Mouse (Mus musculus) megakaryocyte-erythroid progenitor cell, adult 5-6 weeks (primary cell): ENCODE data around the gene Mup6. TPM values are rescaled to one million over a fixed set of nuclear protein-coding genes. Genes with fewer than 3 reads are reported as not detected.
A peak's percentile ranks its signal among the peaks of the same experiment; 100 is the strongest.
"Not testable (repeated sequence)": the region's sequence is repeated elsewhere in the genome, so short reads cannot be mapped to it uniquely, and the experiment has no call there.

Experiments
- ATAC-seq: replicated peaks from 2 replicates; pipeline ENCODE4 v1.8.0; 2016; ENCODE audit warnings: mild to moderate bottlenecking, inconsistent platforms; ENCODE audit not compliant: severe bottlenecking, poor library complexity, low FRiP score, low TSS enrichment
- total RNA-seq, 2 experiments: library from RNA; stranded (forward) in 1 of 2; stranded (reverse) in 1 of 2; fragments of 200-1000, 215-1000 nt in 1 of 2; fragments of >200 nt in 1 of 2; fragmentation: Nextera tagmentation in 1 of 2; gene quantifications; 2 replicates each; pipeline ENCODE4 v1.2.3; 2014 to 2017

Gene Mup6
- total RNA-seq (2014; fragmentation: Nextera tagmentation), result not detected in 2 replicates
- not detected in 2 replicates for total RNA-seq (2017)

DNA sequence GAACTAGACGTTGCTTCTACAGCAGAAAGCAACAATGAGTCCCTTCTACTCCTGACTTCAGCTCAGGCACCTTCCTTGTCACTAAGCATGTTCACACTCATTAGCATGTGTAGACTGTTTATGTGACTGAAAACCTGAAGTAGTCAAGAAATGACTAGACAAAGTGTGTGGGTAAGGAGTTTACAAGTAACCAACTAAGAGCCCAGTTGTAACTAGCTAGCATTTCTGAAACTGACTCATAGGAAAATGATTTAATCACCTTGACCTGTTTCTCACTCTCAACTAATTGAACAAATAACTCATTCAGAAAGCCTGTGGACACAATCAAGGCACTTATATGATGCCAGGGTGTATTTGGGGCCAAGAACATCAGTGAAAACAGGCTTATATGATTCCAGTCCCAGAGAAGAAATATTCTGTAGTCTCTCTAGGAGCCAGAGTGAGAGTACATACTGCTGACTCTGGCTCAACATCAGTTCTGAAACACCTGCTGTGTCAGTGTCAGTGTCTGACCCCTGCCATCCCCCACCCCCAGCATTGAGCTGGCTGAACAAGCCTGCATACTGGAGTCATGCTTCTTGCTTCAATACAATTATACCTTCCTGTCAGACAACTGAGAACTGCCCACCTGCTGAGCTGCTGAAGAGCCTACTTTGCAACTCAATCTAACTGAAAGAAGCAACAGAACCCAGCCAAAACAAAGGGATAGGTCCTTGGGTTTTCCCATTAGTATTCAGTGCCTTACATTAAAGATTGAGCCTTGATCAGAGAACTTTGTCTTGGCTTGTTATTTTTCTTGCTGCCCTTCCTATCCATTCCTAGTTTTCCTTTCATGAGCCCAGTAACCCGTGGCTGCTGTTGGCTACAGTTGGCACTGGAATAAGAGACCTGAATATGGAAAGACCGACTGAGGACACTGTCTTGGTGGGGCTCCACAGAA lies at the start of gene Mup6:
TSS of gene Mup6 (plus strand) at position 890 of the 940 bp plus-strand sequence.
- no peak for ATAC-seq

DNA sequence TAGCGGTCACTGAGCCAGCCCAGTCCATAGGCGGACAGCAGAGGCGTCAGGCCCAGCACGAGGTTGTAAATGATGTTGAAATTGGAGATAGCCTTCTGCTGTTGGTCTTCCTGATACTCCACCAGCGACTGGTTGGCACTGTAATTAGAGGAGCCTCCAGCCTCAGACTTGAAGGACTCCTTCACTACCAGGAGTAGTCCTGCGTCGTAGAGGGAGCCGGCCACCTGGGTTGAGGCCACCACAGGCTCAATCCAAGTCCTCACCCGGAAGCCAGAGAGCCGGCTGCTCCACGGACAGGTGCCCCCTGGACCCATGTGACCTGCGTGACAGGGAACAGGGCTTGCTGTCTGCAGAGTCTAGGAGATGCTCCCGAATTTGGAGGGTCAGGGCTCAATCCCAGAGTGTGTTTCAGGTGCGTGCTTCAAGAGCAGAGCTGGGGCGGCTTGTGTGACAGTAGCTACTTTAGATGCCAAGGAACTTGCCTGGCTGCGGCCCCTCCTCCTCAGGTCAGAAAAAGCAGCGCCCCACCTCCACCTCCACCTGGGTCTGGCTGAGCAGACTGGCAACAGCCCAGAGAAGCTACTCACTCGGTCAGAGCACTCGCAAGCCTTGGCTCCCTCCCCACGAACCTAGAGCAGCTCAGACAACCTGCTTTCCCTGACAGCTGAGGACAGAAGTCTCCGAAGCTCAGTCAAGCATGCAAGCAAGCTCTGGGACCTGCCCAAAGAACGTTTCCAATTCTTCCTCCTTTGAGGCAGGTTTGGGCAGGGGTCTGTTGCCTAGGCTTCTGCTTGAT lies 49.3 kb upstream of the Mup6 start, which contains the start of gene Slc46a2:
TSS of gene Slc46a2 (minus strand) at position 449 of the 796 bp plus-strand sequence.
- no peak for ATAC-seq

DNA sequence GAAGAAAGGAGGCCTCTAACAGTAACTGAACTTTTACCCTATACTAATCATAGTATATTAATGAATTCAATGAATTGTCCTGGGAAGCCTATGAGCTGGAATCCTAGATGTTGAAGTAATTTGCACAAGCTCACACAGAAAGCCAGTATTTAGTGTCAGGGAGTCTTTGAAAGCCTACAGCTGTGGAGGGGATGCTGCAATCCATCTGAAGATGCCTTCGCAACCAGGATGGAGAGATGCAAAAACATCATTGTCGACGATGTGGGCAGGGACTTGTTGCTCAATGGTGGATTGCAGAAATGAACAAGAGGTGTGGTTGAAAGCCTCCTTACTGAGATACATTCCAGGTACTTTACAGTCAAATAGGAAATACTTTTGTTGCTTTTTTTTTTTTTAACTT lies 46.1 kb upstream of the Mup6 start:
- ATAC-seq, result no peak

DNA sequence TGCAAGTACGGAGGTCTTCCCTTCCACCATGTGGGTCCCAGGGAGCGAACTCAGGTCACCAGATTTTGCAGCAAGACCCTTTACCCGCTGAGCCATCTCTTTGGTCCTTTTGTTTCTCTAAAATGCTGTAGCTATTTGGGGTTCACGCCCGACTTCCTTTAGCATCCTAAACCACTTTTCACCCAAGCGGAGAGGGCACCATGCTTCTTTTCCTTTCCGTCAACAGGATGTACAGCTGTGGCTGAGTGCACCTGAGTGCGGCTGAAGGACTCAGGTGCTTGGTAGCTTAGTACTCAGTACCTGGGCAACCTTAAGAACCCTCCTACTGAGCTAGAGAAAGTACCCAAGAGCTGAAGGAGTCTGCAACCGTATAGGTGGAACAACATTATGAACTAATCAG lies 39.0 kb upstream of the Mup6 start:
- ATAC-seq, result no peak

DNA sequence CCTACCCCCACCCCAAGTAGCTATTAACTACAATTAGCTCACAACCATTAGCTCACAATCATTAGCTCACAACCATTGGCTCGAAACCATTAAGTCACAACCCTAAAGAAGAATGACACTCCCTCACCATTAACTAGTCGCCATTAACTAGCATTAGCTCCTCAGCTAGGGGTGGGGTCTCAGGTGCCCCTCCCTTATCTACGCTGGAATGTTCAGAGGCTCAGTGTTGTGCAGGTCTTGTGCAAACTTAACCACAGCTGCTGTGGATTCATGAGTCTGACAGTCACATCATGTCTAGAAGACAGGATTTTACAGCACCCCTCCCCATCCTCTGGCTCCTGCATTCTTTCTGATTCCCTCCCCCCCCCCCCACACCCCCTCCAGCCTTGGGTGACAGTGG lies 36.4 kb upstream of the Mup6 start:
- ATAC-seq, result no peak

DNA sequence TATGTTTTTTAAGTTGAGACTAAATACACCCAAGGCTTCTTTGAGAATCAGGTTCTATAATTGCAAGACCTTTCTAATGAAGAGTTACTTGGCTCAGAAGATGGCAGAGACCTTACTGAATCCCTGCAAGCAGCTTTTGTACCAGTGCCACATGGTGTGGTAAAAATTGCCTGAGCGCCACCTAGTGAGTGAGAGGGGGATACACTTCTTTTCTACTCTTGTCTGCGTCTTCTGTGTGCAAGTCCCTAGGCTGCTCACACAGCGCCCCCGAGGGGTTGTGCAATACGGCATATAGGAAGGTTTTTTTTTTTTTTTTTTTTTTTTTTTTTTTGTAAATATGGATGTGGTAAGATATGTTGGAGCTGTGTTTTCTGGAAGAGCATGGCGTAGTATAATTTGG lies 35.7 kb upstream of the Mup6 start:
- ATAC-seq, result peak; percentile 92

DNA sequence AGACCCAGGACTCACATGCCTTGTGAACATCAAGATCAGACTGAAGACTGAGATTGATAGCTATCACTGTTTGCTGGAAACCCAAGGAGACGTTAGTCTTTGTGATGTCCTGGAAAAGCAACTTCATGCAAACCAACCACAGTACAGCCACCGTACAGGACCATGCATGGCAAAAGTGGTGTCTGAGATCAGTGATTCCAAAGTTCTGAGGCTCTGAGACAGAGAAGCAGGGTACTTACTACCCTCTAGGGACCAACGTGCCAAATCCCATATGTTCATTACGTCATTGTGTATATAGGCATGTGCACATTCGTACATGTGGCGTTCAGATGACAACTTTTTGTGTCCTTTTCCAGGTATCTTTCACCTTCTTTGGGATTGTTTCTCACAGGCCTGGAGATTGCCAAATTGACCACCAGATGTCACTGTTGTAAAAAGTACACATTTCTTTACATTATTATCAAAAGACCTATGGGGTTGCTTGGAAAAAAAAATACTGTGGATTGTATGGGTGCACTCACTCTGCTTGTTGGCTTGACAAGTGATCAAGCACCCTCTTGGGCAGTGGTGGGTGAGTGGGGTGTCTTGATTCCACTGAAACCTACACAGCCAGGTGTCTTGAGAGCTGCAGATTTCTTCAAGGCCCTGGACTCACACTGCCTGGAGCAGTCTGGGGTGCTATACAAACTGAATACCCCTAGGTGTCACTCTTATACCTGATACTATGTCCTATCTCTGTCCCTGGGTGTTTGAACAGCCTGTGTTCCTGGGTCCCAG lies 31.4 kb upstream of the Mup6 start:
- ATAC-seq, result peak; percentile 91

DNA sequence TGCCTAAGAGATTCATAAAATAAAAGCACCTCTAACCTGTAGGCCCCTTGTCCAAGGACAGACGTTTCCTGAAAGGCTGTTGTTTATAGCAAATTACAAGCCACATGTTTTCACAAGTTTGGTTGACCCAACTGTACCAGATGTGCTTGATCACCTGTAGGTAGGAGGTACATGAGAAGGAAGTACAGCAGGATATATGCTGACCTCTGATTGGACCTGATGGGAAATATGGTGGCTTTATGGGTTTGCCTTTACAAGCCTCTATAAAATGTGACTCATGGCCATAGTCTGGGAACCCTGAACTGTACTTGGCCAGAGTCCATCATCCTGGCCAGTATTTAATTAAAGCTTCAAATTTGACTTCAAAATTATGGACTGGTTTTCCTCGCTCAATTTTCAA lies 26.6 kb upstream of the Mup6 start:
- no peak for ATAC-seq

DNA sequence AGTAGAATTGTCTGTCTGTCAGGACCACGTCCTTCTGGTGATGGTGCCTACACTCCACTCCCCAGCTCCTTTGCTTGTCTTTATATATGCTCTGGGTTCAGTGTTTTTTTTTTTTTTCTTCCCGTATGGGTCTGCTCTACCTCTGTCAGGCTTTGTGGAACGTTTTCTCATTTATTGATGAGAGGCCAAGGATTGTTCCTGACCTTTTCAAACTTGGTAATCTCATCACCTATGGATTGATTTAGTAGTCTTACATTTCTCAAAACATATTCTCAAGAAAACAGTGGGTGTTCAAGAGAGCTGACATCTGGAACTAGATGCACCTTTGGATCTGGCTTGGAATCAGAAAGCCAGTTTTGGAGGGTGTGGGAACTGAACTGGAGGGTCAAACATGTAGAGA lies 3.5 kb upstream of the Mup6 start, which contains the start of gene Mup4:
TSS of gene Mup4 (minus strand) at position 101 of the 400 bp plus-strand sequence.
- no peak for ATAC-seq

DNA sequence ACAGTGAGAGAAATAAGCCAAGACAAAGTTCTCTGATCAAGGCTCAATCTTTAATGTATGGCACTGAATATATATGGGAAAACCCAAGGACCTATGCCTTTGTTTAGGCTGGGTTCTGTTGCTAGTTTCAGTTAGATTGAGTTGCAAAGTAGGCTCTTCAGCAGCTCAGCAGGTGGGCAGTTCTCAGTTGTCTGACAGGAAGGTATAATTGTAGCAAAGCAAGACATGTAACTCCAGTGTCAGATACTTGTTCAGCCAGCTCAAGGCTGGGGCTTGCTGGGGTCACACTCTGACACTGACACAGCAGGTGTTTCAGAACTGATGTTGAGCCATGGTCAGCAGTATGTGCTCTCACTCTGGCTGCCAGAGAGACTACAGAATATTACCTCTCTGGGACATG lies 33.8 kb downstream of the Mup6 start:
- ATAC-seq, result not testable (repeated sequence)

DNA sequence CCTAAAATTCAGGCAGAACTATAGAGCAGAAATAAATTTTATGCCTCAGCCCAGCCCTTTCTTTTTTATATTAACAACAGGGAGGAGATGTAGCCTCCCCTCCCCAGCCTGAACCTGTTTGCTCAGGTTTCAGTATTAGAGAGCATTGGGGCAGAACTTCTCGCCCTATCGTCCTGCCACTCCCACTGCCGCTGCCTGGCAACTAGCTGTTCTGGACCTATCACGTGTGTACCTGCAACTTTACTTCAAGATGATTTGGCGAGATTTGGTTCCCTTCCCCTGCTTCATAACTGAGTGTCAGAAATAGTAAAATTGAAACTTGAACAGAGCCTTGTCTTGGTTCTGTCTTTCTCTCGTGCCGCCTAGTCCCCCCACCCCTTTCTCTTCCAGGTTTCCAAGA lies 56.0 kb downstream of the Mup6 start:
- not testable (repeated sequence) for ATAC-seq

DNA sequence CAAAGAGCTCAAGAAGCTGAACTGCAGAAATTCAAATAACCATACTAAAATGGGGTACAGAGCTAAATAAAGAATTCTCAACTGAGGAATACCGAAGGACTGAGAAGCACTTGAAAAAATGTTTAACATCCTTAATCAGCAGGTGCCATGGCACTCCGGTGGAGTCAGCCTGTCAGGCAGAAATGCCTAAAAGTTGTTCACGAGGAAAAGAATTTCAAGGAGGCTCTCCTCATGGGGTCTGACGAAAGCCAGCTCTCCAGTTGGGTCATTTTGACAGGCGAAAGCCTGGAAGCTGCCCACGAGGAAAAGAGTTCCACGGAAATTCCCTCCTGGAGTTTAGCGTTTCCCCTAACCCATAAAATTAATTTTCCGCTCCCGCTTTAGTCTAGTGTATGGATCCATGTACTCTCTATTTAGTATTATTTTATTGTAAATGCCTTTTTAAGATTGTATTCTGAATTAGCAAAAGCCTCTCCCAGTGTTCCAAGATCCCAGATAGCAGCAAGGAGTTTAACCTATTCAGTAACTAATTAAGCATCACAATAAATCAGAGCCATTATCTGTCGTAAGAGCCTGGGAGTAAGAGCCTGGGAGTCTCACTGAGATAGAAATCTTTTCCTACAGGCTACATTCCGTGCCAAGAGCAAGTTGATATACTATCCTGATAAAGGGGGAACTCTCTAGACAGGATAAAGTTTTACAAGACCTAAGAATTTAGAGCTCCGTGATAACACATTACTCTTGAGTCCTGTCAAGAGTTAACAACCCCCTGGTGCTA lies 65.4 kb downstream of the Mup6 start:
- ATAC-seq, result not testable (repeated sequence)

Other genes with a start within 250 kb of the Mup6 start
- 44.1 and 47.2 TPM in 2 replicates for gene Inip, start 162.7 kb upstream of the Mup6 start, total RNA-seq (2014; fragmentation: Nextera tagmentation)
- 41.4 and 52.0 TPM in 2 replicates for gene Inip, start 162.7 kb upstream of the Mup6 start, total RNA-seq (2017)
- 6.6 and 11.2 TPM in 2 replicates for gene Snx30, start 158.5 kb upstream of the Mup6 start, total RNA-seq (2014; fragmentation: Nextera tagmentation)
- gene Snx30, start 158.5 kb upstream of the Mup6 start, total RNA-seq (2017), result 4.9 and 13.2 TPM in 2 replicates
- not detected in 2 replicates for gene Slc46a2, start 49.2 kb upstream of the Mup6 start, total RNA-seq (2014; fragmentation: Nextera tagmentation)
- not detected in 2 replicates for gene Slc46a2, start 49.2 kb upstream of the Mup6 start, total RNA-seq (2017)
- not detected in 2 replicates for gene Mup4, start 3.6 kb upstream of the Mup6 start, total RNA-seq (2014; fragmentation: Nextera tagmentation)
- not detected in 2 replicates for gene Mup4, start 3.6 kb upstream of the Mup6 start, total RNA-seq (2017)
- not detected in 2 replicates for gene Mup7, start 106.2 kb downstream of the Mup6 start, total RNA-seq (2014; fragmentation: Nextera tagmentation)
- gene Mup7, start 106.2 kb downstream of the Mup6 start, total RNA-seq (2017), result not detected in 2 replicates
- gene Mup2, start 190.0 kb downstream of the Mup6 start, total RNA-seq (2014; fragmentation: Nextera tagmentation), result not detected in 2 replicates
- not detected in 2 replicates for gene Mup2, start 190.0 kb downstream of the Mup6 start, total RNA-seq (2017)